Mouse (Mus musculus) thymus, postnatal 4 days (tissue): Measurements from ENCODE around the gene Olfr357.

Experiments
- DNase-seq: peaks from one replicate; pipeline ENCODE4 v3.0.0; 2021

Olfr357 gene

GRCm38 (mm10) chr2:36993527-36993926, at the start of gene Olfr357:
Gene Olfr357 (plus strand): TSS chr2:36993827.
- DNase-seq: no peak

DNA sequence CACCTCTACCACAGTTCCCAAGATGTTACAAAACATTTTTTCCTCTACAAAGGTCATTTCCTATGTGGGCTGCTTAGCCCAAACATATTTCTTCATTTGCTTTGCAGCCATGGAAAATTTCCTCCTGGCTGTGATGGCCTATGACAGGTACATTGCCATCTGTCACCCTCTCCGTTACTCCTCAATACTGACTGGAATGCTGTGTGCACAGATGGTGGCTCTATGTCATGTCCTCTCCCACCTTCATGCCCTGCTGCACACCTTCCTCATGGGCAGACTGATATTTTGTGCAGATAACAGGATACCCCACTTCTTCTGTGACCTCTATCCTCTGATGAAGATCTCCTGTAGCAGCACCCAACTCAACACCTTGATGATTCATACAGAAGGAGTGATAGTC, 3.4 kb downstream of the Olfr357 start:
- DNase-seq: no peak

GRCm38 (mm10) chr2:37009235-37009634, 15.6 kb downstream of the Olfr357 start, which contains the start of gene Olfr358:
Gene Olfr358 (minus strand): TSS chr2:37009335.
- no peak for DNase-seq
